Mouse (Mus musculus): ENCODE measurements at regions not wholly inside any gene's neighbourhood (a gene's known extent, or its start where the extent isn't known, plus 50 kb on each side); places are given as distances from the start of the nearest gene placed in this dataset.

- DNase-seq: no peak
Observed at GRCm38 (mm10) chr19:21144659-21145283, 127.3 kb upstream of the Zfand5 start.

DNA sequence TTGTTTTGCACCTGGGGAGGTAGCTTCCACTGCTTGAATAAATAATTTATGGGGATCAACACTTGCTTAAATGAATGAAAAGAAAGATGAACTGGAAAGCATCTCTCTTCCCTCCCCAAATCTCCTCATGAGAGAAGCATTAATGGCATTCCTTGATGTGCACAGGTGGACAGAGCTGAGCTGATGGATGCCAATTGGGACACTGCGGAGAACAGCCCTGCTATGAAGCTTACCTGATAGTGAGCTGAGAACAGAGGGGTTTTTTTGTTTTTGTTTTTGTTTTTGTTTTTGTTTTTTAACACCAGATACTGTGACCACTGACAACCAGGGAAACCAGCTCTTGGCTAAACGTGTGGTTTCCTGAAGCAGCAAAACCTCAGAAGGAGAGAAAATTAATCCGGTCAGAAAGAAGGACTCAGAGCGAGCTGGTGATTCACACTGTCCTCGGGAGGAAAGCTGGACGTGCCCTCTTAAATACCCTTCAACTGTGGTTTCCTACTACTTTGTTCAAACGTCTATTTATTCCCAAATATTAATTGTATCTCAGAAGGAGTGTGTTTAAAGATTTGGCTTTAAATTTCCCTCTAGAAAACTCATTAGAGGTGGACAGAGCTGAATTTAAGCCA, 128.0 kb upstream of the Zfand5 start:
- no peak for DNase-seq

DNA sequence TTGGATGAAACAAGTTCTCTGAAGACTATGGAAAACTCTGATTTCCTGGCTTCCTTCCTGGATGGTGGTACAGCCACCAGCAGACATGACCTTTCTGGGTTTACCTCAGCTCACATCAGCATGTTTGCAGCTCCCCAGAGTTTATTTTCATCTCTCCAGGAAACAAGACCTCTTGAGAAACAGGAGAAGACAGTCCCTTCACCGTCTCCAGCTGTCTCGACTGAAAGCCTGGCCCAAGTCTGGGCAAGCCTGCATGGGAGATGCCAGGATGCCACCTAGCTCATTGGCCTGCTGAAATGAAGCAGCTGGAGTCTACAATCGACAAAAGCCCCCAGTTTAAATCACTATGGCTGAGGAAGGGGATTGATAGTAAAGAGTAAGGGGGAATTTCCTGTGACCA, 131.6 kb upstream of the Zfand5 start:
- no peak for DNase-seq

- no peak for DNase-seq
Observed at GRCm38 (mm10) chr19:21138998-21139495, 133.0 kb upstream of the Zfand5 start.

- peak; percentile 44 for DNase-seq
Observed at GRCm38 (mm10) chr19:21136756-21137155, 135.3 kb upstream of the Zfand5 start.

- peak; percentile 49 for DNase-seq
Observed at GRCm38 (mm10) chr19:21135998-21136380, 136.1 kb upstream of the Zfand5 start.

DNA sequence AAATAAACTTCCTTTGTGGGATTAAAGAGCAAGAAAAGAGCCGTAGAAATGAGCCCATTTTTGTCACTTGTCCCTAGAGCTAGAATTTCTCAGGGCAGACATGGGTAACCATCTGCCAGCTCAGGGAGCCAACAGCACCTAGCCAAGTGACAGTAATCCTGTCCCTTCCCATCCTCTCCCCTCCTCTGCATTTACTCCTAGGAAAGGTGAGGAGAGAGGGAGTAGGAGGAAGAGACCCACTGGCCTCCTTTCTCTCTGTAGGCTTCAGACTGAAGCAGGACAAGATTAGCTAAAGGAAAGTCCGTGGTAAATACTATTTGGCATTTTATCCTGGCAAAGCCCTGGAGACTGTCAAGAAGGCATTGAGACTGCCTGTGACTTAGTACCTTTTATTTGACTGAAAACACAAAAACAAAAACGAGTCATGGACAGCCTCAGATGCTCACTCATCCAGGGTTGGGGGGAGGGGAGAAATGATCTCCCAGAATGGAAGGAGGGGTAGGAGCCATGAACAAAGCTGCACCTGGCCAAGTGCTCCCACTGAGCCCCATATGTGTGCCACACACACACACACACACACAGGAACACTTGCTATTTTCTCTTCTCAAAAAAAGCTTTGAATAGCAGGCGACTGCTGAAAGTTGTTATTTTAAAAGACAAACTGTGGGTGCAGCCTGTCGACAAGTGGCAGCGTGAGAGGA, 136.6 kb upstream of the Zfand5 start:
- peak; percentile 73 for DNase-seq

- DNase-seq: no peak
Observed at GRCm38 (mm10) chr19:21129653-21130052, 142.4 kb upstream of the Zfand5 start.

- DNase-seq: no peak
Observed at GRCm38 (mm10) chr19:21127079-21127745, 144.9 kb upstream of the Zfand5 start.

GRCm38 (mm10) chr19:21126670-21127069, 145.4 kb upstream of the Zfand5 start:
- DNase-seq: no peak

GRCm38 (mm10) chr19:21119477-21119876, 152.6 kb upstream of the Zfand5 start:
- no peak for DNase-seq

GRCm38 (mm10) chr19:21118782-21119181, 153.3 kb upstream of the Zfand5 start:
- no peak for DNase-seq

- DNase-seq: no peak
Observed at GRCm38 (mm10) chr19:21115693-21116092, 156.4 kb upstream of the Zfand5 start.

DNA sequence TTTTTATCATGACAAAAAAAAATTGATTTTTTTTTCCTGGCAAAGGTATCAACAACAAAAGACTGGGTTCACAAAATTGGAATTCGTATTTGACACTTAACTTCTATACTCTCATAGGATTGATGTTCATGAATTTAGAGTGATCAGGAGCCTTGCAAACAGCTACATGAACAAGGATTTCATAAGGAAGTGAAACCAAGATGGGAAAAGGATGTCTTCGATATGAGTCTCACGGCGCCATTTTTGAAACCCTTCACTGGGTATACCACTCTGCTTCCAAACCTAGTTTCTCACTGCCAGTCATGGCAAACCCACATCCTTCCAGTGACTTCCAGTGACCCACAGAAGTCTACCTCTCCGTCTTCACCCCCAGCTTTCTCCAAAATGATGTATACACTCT, 157.8 kb upstream of the Tmc1 start:
- no peak for DNase-seq

- no peak for DNase-seq
Observed at GRCm38 (mm10) chr19:21108311-21108710, 154.3 kb upstream of the Tmc1 start.

DNA sequence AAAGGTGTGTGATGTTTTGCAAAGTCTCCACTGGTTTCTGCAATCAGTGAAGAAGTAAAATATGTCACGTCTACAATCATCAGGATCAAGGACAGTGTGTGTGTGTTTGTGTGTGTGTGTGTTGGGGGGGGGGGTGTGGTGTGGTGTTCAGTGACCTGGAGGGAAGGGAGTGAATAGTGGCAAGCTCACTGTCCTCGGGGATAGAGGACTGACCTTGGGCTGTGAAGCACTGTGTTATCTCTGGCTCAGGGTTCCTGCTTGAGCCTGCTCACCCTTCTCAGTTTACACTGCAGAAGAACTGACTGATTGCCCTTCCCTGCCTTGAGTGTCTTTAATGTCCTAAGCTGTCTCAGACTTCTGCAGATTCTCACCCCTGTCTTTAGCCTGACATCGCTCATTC, 153.7 kb upstream of the Tmc1 start:
- DNase-seq: no peak

DNA sequence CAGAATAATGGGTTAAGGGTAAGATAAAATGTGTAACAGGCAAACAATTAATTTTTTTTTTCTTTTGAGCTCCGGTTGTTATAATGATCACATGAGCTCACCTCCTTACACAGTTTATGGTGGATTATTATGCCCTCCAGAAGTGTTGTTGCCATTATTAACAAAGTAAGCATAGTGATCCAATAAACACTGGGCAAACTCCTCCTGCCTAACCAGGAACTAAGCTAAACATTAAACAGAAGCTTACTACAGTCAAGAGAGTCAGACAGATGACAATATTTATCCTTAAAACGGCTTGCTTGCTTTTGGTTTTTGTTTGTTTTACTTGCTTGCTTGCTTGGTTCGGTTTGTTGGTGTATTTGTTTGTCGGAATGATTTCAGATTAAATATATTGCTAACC, 153.3 kb upstream of the Tmc1 start:
- DNase-seq: no peak

DNA sequence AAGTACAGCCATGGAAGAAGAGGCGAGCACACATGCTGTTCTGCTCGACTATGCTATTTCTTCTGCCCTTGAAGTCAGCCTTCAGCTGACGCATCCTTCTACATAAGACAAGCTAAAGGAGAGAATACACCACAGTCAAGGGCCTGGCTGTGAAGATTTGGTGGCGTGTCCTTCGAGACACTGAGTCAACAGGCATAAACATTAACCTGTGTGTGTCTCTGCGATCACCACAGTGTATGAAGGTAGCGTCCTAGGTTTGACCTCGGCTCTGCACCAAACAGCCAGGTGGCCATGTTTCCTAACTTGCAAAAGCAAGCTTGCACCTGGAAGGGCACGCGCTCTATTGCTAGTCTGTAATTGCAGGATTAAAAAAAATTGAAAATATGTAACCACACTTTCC, 152.8 kb upstream of the Tmc1 start:
- DNase-seq: no peak

DNA sequence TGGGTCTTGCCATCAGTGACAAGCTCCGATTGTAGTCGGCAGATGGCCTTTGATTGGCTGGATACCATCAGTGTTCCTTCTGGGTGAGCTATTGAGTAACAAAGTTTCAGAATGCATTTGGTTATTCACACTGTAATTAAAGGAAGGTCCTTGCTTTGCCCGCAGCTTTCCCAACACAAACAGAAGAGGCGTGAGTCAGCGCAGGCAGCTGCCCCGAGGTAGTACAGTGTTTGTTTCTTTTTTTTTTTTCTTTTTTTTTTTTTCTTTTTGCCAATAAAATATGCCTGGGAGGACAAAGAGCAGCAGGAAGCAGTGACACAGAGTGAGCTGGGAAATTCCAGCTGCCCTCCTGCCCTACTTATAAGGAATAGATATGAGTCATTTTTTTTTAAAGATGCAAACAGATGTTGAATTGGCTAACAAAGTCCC, 152.3 kb upstream of the Tmc1 start:
- DNase-seq: no peak

- DNase-seq: no peak
Observed at GRCm38 (mm10) chr19:21105004-21105403, 151.0 kb upstream of the Tmc1 start.

- DNase-seq: no peak
Observed at GRCm38 (mm10) chr19:21104462-21104936, 150.5 kb upstream of the Tmc1 start.

DNA sequence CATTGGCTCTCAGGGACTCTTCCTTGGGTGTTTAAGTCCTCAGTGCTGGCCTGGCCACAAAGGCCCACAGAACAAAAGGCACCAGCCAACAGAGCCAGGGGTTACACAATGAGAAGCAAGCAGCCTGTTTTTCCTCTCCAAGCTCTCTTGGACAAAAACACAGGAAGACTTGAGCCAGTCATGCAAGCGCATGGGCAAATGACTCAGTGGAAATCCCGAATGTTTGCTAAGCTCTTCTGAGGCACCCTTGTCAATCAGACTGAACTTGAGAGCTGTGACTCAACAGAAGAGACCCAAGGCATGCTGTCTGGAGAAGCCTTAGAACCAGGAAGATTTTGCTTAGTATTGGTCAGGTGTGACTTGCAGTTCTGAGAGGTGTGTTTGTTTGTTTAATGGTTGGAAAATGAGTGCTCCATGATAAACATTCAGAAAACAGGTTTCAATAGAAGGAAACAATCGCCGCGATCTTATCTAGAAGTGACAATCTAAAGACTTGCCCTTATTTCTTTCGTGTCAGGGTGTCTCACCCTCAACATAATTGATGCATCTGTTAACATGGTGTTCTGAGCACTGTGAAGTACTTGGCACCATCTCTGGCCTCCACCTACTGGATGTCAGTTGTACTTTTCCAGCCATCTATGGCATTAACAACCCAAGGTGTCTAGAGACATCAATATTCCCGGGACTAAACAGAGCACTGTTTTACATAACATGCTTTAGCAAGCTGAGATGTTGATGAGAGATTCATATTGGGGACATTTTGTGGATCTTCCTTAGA, 124.0 kb upstream of the Tmc1 start:
- DNase-seq: no peak

GRCm38 (mm10) chr19:21068381-21068780, 114.4 kb upstream of the Tmc1 start:
- no peak for DNase-seq
